Mouse (Mus musculus): ENCODE results near the gene Nt5m. TPM values are rescaled to one million over a fixed set of nuclear protein-coding genes. Genes with fewer than 3 reads are reported as not detected.
A peak's percentile ranks its signal among the peaks of the same experiment; 100 is the strongest.

Nt5m gene
- total RNA-seq, 2 experiments from 2014 or later: 11.3 to 13.1 TPM

- no peak for ATAC-seq (ENCODE audit: poor library complexity, severe bottlenecking)
These were observed 61.7 kb downstream of the Nt5m start for GRCm38 (mm10) chr11:59900995-59901394.

DNA sequence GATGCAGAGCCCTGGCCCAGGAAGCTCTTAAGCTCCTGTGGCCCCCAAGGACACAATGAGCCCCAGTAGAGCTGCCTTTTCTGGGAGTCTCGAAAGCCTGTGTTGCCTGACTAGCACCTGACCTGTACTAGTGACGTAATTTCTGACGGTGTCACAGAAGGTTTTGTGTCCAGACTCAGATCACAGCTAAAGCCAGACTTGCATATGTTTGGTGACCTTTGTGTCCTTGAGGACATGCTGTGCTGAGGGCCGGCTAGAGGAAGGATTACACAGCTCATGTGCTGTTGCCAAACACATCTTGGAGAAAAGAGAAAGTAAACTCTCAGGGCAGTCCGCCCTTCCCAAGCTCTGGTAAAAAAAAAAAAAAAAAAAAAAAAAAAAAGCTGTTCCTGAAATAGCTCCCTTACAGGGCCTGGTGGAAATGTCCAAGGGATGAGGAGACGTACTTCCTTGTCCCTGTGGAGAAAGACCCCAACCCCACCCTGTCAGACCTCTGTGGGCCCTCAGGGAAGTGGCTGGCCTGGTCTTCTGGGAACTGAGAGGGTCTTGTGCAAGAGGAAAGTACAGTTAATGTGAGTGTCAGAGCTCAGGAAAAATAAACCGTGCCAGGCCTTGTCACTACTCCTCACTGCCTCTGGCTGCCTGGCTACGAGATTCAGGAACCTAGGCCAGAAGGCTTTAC is 62.9 kb downstream of the Nt5m start:
- peak; percentile 53 for ATAC-seq (ENCODE audit: poor library complexity, severe bottlenecking)

DNA sequence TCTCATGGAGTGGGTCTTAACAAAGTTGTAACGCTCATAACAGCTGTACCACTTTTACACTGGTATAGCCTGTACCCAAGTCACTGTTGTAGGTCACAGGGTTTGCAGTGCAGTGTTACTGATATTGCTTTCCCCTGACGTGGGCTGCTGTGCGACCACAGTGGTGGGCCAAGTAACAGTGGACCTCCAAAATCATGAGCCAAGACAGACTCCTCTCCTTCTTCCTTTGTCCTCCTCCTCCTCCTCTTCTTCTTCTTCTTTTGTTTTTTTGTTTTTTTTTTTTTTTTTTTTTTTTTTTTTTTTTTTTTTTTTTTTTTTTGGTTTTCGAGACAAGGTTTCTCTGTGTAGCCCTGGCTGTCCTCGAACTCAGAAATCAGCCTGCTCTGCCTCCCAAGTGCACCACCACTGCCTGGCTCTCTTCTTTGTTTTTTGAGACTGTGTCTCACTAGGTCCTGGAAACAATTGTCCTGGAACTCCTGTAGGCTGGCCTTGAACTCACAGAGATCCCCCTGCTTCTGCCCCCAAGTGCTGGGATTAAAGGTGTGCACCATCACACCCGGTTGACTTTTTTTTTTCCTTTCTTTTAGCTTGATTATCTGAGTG is 67.4 kb downstream of the Nt5m start:
- ATAC-seq (ENCODE audit: poor library complexity, severe bottlenecking): no peak

DNA sequence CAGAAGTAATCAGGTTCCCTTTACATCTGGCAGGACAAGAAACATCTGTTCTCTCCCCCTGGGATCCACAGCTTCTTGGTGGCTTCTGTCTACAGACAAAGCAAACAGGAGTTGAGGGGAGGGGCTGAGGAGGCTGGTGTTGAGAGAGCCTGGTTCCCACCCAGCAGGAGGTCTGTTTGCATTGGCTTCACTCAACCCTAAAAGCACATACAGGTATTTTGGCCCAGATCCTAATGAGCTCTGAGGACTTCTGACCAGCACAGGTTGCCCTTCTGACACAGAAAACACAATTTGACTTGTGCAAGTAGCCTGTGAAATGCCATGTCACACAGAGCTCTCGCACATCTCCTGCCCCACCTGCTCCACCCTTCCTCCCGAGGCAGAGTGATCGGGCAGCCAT is 69.2 kb downstream of the Nt5m start:
- ATAC-seq (ENCODE audit: poor library complexity, severe bottlenecking): no peak

GRCm38 (mm10) chr11:59910586-59910985 is 71.3 kb downstream of the Nt5m start:
- ATAC-seq (ENCODE audit: poor library complexity, severe bottlenecking): no peak

DNA sequence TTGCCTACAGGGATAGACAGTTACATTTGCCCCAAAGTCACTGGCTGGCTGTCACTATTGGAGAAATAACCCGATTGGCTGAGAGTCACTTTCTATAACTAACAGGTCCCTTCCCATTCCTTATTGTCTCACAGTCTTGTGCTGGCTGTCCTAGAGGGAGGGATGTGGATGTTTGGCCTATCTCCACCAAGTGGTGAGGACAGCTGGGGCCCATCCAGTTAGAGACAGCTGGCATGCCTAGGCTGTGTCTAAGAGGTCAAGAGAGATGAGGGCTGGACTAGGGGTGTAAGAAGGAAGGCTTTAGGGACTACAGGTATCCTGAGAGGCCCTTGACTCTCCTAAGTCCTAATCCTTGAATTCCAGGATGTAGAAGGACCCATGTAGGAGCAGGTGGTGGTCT is 72.3 kb downstream of the Nt5m start:
- no peak for ATAC-seq (ENCODE audit: poor library complexity, severe bottlenecking)

DNA sequence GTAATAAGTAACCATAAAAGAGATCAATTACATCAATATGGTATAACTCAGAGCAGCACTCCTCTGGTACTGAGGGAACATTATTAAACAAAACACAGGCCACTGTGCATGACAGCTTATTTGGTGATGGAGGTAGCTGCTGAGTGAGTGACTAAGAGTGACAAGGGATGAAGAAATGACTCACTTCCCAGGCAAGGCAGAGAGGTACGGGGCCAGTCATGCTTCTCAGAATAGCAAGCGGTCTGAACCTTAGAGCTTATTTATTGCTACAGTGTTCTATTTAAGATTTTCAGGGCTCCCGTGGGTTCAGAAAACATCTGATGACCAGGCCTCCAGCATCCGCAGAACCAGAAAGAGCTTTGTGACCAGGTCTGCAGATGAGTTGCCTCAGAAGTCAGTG is 74.5 kb downstream of the Nt5m start:
- ATAC-seq (ENCODE audit: poor library complexity, severe bottlenecking): no peak

DNA sequence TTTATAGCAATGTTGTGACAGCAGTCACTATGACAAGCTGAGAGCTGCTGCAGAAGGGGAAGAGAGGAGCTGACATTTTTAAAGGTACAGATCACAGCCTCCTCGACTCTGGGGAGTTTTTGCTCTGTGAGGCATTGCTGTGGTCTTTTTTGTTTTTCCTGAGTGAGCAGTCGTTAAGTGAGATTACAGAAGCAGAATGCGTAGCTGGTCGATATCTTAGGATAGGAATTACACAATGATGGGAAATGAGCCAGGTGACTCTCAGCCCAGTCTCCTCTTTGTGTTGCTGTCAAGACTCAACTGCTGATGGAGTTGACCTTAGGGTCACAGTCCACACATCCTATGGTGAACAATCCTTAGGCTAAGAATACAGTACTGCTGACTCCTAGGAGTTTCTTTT is 78.8 kb downstream of the Nt5m start:
- ATAC-seq (ENCODE audit: poor library complexity, severe bottlenecking): no peak

DNA sequence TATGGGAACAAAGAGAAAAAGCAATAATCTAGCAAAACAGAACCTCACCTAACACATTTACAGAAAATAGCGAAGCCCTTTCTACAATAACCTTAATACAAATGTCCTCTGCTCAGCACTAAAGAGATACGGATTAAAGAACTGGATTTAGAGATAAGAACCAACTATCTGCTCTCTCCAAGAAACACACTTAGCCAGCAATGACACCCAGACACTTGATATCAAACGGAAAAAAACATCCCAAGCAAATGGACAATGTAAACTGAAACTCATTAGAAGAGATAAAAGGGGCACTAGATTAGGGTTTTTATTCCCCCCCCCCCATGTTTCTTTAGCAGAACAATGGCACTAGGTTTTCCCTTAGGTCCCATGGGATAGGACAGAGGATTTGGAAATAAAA is 80.2 kb downstream of the Nt5m start:
- no peak for ATAC-seq (ENCODE audit: poor library complexity, severe bottlenecking)

DNA sequence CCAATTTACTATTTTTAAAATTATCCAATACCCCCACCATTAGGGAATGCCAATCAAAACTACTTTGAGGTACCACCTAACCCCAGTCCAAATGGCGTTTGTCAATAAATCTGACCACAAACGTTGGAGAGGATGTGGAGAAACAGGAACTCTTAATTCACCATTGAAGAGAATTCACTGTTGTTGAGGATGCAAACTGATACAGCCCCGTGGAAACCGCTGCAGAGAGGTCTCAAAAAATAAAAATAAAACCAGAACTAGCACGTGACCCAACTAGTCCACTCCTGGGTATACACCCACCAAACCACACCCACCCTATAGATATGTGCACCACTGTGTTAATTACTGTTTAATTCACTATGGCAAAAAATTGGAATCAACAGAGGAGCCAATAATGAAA is 81.1 kb downstream of the Nt5m start:
- no peak for ATAC-seq (ENCODE audit: poor library complexity, severe bottlenecking)

- no peak for ATAC-seq (ENCODE audit: poor library complexity, severe bottlenecking)
These were observed 82.0 kb downstream of the Nt5m start for GRCm38 (mm10) chr11:59921265-59921664.

- no peak for ATAC-seq (ENCODE audit: poor library complexity, severe bottlenecking)
These were observed 90.8 kb downstream of the Nt5m start for GRCm38 (mm10) chr11:59930031-59930430.

Other genes with a start within 250 kb of the Nt5m start
- gene Olfr223, start 246.2 kb upstream of the Nt5m start, total RNA-seq (2015): not detected in 2 replicates
- not detected in 2 replicates for gene Olfr223, start 246.2 kb upstream of the Nt5m start, total RNA-seq (2017)
- gene Mprip, start 178.1 kb upstream of the Nt5m start, total RNA-seq (2015): 23.7 and 26.2 TPM in 2 replicates
- gene Mprip, start 178.1 kb upstream of the Nt5m start, total RNA-seq (2017): 58.6 and 61.8 TPM in 2 replicates
- gene Pld6, start 51.8 kb upstream of the Nt5m start, total RNA-seq (2015): not detected in 2 replicates
- gene Pld6, start 51.8 kb upstream of the Nt5m start, total RNA-seq (2017): not detected in 2 replicates
- 11.3 and 11.4 TPM in 2 replicates for gene Flcn, start 29.4 kb upstream of the Nt5m start, total RNA-seq (2015)
- gene Flcn, start 29.4 kb upstream of the Nt5m start, total RNA-seq (2017): 19.9 and 25.3 TPM in 2 replicates
- 88.2 and 94.6 TPM in 2 replicates for gene Cops3, start 391 bp downstream of the Nt5m start, total RNA-seq (2015)
- 90.2 and 100 TPM in 2 replicates for gene Cops3, start 391 bp downstream of the Nt5m start, total RNA-seq (2017)
- gene Med9, start 108.8 kb downstream of the Nt5m start, total RNA-seq (2015): 10.3 and 11.0 TPM in 2 replicates
- gene Med9, start 108.8 kb downstream of the Nt5m start, total RNA-seq (2017): 14.0 and 14.1 TPM in 2 replicates
- gene Rasd1, start 125.5 kb downstream of the Nt5m start, total RNA-seq (2015): 0.09 and 0.16 TPM in 2 replicates
- 0.40 TPM in 1 of 2 replicates, not detected in the other for gene Rasd1, start 125.5 kb downstream of the Nt5m start, total RNA-seq (2017)
- 0.98 and 3.2 TPM in 2 replicates for gene Pemt, start 207.0 kb downstream of the Nt5m start, total RNA-seq (2015)
- 0.92 and 2.2 TPM in 2 replicates for gene Pemt, start 207.0 kb downstream of the Nt5m start, total RNA-seq (2017)